Mouse (Mus musculus): ENCODE results near the gene Tmem145.

Tmem145 gene

DNA sequence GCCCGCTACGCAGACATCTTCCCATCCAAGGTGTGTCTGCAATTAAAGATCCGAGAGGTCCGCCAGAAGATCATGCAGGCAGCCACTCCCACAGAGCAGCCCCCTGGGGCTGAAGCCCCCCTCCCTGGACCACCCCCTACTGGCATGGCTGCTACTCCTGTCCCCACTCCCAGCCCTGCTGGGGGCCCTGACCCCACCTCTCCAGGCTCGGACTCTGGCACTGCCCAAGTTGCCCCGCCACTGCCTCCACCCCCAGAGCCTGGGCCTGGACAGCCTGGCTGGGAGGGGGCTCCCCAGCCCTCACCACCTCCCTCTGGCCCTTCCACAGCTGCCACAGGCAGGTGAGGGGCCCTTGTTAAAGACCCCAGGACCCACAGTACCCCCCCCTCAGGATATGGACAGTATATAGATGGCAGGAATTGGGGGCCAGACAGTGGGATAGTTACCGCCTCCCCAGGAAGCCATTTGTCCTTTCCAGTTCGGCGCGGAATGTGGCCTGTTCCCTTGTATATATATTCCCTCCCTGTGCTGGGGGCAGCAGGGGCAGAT, 12.6 kb upstream of the Tmem145 start:
- no peak for DNase-seq

- no peak for DNase-seq
Observed at GRCm38 (mm10) chr7:25294495-25294894, 11.4 kb upstream of the Tmem145 start.

GRCm38 (mm10) chr7:25294960-25295722, 10.8 kb upstream of the Tmem145 start:
- DNase-seq, result no peak

DNA sequence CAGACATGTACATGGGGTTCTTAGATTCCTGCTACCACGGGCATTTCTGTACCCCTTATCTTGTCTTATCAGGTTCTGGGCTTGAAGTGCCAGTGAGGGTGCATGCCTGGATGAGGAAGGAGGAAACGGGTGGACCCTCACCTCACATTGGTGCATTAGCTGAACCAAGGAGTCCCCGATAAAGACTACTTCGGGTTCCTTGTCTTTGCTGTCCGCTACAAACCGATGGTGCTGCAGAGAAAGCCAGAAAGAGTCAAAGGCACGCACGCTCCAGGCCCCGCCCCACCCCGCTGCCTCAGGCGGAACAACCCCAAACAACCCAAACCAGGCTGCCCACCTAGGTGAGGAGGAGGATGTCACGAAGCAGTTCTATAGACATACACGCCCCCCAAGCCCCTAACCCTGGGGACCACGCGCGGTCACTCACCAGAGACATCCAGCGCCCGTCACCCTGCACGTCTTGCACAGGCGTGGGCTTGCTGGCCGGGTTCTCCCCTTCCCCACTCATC, 8.9 kb upstream of the Tmem145 start:
- peak; percentile 38 to 60 for DNase-seq

GRCm38 (mm10) chr7:25297454-25298325, 8.2 kb upstream of the Tmem145 start, which contains the start of gene Pafah1b3:
Pafah1b3 (minus strand) TSS chr7:25297986.
- peak; percentile 51 to 65 for DNase-seq

- DNase-seq, result no peak
Observed at GRCm38 (mm10) chr7:25301063-25301462, 4.8 kb upstream of the Tmem145 start, which contains the start of gene Prr19. Prr19 (plus strand) TSS chr7:25301411.

- DNase-seq, result no peak
Observed at GRCm38 (mm10) chr7:25303003-25303684, 2.8 kb upstream of the Tmem145 start.

DNA sequence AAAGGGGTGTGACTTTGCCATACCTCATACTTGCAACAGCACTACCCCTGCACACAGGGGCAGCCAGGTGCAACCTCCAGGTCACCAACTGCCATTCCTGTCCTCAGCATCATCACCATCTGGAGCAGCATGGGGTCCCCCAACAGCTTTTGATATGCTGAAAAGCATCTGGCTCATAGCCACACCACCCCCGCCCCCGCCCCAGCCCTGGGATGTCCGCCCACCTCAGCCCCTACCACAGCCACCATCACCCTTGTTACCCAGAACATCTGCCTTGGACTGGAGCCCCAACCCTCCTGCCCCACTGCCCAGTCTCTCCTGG, 2.3 kb upstream of the Tmem145 start:
- DNase-seq, result no peak

DNA sequence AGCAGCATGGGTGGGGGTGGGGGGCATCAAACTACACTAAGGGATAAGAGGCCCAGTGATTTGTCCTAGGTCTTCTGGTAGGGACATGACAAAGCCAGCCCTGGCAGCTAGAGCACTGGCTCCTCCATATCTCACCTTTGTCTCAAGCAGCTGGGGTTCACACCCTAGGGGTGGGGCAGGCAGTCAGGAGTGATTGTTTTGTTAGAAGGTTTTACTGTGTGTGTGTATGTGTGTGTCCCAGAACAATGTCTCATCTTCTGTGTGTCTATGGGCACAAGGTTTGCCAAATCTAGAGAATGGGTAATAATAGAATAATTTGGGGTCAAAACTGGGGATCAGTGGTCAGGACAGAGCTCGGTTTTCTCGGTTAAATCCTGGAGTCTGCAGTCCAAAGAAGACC, 425 bp upstream of the Tmem145 start:
- DNase-seq, result no peak

- DNase-seq, result no peak
Observed at GRCm38 (mm10) chr7:25306614-25306996, 699 bp downstream of the Tmem145 start.

DNA sequence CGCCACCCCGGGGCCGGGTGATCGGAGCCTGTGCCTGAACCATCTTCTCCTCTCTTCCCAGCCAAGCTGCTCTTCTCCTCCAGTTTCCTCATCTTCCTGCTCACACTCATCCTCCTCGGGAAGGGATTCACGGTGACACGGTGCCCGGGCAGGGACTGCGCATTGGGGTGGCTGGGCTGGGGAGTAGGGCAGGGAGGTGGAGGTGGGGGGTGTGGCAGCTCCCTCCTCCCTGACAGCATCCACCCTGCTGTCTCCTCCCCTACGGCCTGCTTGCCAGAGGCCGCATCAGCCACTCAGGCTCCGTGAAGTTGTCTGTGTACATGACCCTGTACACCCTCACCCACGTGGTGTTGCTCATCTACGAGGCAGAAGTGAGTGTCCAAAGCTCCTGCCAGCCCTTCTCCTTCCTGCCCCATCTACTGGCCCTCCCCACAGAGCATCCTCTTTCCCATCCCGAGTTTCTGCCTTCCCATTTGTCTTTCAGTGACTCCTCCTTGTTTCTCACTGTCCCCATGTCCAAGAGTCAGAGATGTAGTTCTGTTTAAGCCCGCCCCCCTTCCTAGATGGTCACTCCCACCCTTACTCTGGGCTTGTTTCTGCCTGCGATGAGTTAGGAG, 2.9 kb downstream of the Tmem145 start:
- DNase-seq, result no peak

DNA sequence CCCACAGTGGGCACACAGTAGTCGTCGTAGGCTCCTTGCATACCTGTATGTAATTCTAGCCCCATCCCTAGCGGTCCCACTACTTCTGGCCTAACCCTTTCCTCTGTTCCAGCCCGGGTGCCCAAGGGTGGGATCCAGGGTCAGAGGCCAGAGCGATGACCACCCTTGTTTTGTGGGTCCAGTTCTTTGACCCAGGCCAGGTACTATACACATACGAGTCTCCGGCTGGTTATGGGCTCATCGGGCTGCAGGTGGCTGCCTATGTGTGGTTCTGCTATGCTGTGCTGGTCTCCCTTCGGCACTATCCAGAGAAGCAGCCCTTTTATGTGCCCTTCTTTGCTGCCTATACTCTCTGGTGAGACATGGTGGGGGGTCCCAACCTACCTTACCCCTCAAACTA, 3.5 kb downstream of the Tmem145 start:
- DNase-seq, result no peak

DNA sequence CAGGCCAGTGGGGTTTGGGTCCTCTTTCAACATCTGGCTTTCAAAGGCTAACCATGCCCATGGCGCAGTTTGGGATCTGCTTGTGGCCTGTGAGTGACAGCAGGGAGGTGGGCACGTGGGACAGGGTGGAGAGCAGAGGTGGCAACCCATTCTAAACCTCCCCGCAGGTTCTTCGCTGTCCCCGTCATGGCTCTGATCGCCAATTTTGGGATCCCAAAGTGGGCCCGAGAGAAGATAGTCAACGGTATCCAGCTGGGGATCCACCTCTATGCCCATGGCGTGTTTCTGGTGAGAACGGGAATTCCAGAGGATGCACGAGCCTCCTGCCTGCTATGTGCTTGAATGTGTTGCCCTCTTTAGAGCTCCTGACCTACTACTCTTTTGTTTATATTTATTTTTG, 5.3 kb downstream of the Tmem145 start:
- no peak for DNase-seq

- no peak for DNase-seq
Observed at GRCm38 (mm10) chr7:25313325-25313724, 7.4 kb downstream of the Tmem145 start.

DNA sequence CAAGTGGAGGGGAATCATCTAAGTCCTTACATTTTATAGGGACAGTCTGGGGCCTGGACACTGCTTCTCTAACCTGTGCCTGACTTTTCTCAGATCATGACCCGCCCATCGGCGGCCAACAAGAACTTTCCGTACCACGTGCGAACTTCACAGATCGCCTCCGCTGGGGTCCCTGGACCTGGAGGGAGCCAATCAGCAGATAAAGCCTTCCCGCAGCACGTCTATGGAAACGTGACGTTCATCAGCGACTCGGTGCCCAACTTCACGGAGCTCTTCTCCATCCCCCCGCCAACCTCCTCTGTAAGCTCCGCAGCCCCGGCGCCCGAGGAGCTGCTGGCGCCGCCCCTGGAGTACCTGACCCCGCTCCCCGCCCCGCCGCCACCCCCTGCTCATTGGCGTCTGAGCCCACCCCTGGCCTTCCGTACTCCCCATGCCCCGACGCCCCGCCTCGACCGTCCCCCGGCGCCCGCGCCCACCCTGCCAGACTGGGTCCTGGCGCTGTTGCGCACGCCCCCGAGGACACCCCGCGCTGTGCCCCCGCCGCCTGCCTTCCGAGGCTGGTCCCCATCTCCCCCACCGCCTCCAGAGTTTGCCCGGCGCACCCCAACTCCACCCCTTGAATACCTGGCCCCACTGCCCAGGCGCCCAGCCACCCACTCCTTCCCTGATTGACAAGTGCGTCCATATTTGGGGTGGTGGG, 8.8 kb downstream of the Tmem145 start:
- DNase-seq, result no peak

DNA sequence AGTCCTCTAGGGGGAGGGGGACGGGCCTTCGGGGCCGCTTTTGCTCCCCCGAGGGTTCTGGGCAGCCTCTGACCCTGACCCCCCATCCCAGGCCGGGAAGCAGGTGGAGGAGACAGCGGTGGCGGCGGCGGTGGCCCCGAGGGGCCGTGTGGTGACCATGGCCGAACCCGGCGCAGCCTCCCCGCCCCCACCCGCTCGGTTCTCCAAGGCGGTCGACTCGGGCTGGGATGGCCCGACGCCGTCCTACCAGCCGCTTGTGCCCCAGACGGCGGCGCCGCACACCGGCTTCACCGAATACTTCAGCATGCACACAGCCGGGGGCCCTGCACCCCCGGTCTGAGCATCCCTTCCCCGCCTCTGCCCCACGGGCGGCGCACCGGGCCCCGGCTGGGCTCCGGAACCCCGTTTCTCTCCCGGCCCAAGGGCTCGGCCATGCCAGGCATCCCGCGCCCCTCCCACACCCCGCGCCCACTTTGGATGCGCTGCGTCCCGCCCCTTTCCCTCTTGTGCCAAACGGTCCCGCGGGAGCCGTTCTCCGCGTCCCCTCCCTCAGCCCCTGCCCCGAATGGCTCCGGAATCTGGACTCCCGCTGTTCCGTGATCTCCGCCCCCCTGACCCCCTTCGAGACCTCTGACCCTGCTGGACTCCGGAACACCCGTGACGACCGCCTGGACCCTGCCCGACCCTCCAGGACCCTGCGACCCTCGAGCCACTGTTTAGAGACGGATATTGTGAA, 9.6 kb downstream of the Tmem145 start:
- DNase-seq, result no peak

- DNase-seq, result peak; percentile 81 to 89
Observed at GRCm38 (mm10) chr7:25316532-25317445, 10.9 kb downstream of the Tmem145 start, which contains the start of gene Megf8. Megf8 (plus strand) TSS chr7:25317164.

- DNase-seq, result no peak
Observed at GRCm38 (mm10) chr7:25317446-25317999, 11.6 kb downstream of the Tmem145 start.

- no peak for DNase-seq
Observed at GRCm38 (mm10) chr7:25322058-25322484, 16.2 kb downstream of the Tmem145 start.
